In the genomic region with DNA sequence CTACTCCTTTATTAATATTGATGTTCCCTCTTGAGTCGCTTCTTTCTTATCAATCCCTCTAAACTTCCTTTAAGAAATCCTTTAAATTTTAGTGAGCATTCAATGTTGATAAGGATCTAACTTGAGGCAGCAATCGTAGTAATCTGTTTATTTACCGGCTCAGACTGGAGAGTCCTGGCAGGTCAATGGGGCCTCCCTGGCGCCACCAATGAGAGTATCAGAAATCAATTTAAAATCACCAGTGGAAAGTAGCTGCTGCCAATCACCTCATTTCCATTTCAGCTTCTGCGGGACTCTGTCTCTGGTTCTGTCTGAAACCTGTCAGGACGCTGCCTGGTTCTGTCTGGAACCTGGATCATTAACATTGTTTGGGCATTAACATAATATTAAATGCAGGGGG, we compare ENCODE assay signal across 8 mouse cellular contexts. TPM values are rescaled to one million over a fixed set of nuclear protein-coding genes. Genes with fewer than 3 reads are reported as not detected.
DNase-seq lines count a peak whose midpoint lies in the region; ATAC-seq lines count a peak whose summit lies in the region.

No protein-coding gene starts in this region.

- no peak for ATAC-seq in hindbrain, embryonic 12.5 days (ENCODE audit: low FRiP score)
- ATAC-seq in limb, embryonic 11.5 days (ENCODE audit: insufficient number of reproducible peaks, low FRiP score, low TSS enrichment, low read depth), result no peak
- no peak for ATAC-seq in stomach, embryonic 15.5 days (ENCODE audit: insufficient read depth, low FRiP score, low read depth)

- H3K9ac ChIP-seq in hindbrain, embryonic 12.5 days, result no peak overlapping the region
- H3K9ac ChIP-seq in limb, embryonic 11.5 days (ENCODE audit: low read length), result no peak overlapping the region
- H3K9ac ChIP-seq in stomach, embryonic 15.5 days, result no peak overlapping the region

- peaks cover 15% of the 10 kb centered on the region for H3K4me1 ChIP-seq in hindbrain, embryonic 12.5 days
- H3K4me1 ChIP-seq in limb, embryonic 11.5 days (ENCODE audit: control insufficient read depth, insufficient read depth, low read length), result peaks cover 6% of the 10 kb centered on the region; the same call in 1 of the 2 replicates
- peaks cover 8% of the 10 kb centered on the region; the same call in 1 of the 2 replicates for H3K4me1 ChIP-seq in stomach, embryonic 15.5 days

- H3K27ac ChIP-seq in hindbrain, embryonic 12.5 days, result no peak overlapping the region
- no peak overlapping the region for H3K27ac ChIP-seq in limb, embryonic 11.5 days (replicated peaks; ENCODE audit: low read depth, low read length)
- H3K27ac ChIP-seq in stomach, embryonic 15.5 days, result no peak overlapping the region

- peak overlapping the region; percentile 60 for H3K4me2 ChIP-seq in hindbrain, embryonic 12.5 days (replicated peaks)
- peak overlapping the region; percentile 81 for H3K4me2 ChIP-seq in limb, embryonic 11.5 days (ENCODE audit: low read depth, severe bottlenecking)
- peak overlapping the region; percentile 77 for H3K4me2 ChIP-seq in stomach, embryonic 15.5 days

- DNase-seq in retina, postnatal 1 day, result peak; percentile 11
- no peak for DNase-seq in retina, embryonic 14.5 days (ENCODE audit: low spot score)
- no peak for DNase-seq in limb, embryonic 11.5 days (ENCODE audit: low spot score)
- DNase-seq in thymus, postnatal 36 days, result no peak
- DNase-seq in Muller cell, postnatal 12 days (ENCODE audit: inconsistent ontology term), result no peak
- DNase-seq in lung, postnatal 25 days (ENCODE audit: low spot score), result no peak

- H3K27me3 ChIP-seq in hindbrain, embryonic 12.5 days, result no peaks in the 10 kb centered on the region; the same call in 1 of the 2 replicates
- H3K27me3 ChIP-seq in limb, embryonic 11.5 days (ENCODE audit: control insufficient read depth, insufficient read depth, low read length), result no peaks in the 10 kb centered on the region
- no peaks in the 10 kb centered on the region for H3K27me3 ChIP-seq in stomach, embryonic 15.5 days (replicated peaks)

- H3K36me3 ChIP-seq in hindbrain, embryonic 12.5 days, result no peaks in the 10 kb centered on the region
- no peaks in the 10 kb centered on the region for H3K36me3 ChIP-seq in limb, embryonic 11.5 days (ENCODE audit: control insufficient read depth, insufficient read depth, low read length)
- no peaks in the 10 kb centered on the region for H3K36me3 ChIP-seq in stomach, embryonic 15.5 days

- no peaks in the 10 kb centered on the region for H3K9me3 ChIP-seq in hindbrain, embryonic 12.5 days (replicated peaks)
- H3K9me3 ChIP-seq in limb, embryonic 11.5 days (ENCODE audit: control insufficient read depth, low read length), result no peaks in the 10 kb centered on the region
- no peaks in the 10 kb centered on the region for H3K9me3 ChIP-seq in stomach, embryonic 15.5 days

- 36% methylated on average over 6 of the region's 6 CpGs for WGBS in hindbrain, embryonic 12.5 days
- WGBS in limb, embryonic 11.5 days, result 22% methylated on average over 6 of the region's 6 CpGs
- WGBS in stomach, embryonic 15.5 days, result 25% methylated on average over 6 of the region's 6 CpGs

- H3K4me3 ChIP-seq in hindbrain, embryonic 12.5 days, result no peak overlapping the region
- no peak overlapping the region; the same call in 1 of the 2 replicates for H3K4me3 ChIP-seq in limb, embryonic 11.5 days (ENCODE audit: low read depth, low read length)
- peak overlapping the region; percentile 53 for H3K4me3 ChIP-seq in stomach, embryonic 15.5 days (replicated peaks)

RNA-seq across cellular contexts. Expression of gene Il15, which starts 1.5 kb away (rescaled TPM):
- 1.2 and 3.6 TPM in 2 replicates for polyA plus RNA-seq in hindbrain, embryonic 12.5 days (2016; fragmentation: Nextera tagmentation; extraction: Ambion mirVana)
- polyA plus RNA-seq in limb, embryonic 11.5 days (2014; fragmentation: Nextera tagmentation; extraction: Ambion mirVana), result 2.2 and 2.4 TPM in 2 replicates
- polyA plus RNA-seq in stomach, embryonic 15.5 days (2015; fragmentation: Nextera tagmentation; extraction: Ambion mirVana), result 5.7 and 6.3 TPM in 2 replicates
